Mouse (Mus musculus) MEL (cell line): ENCODE measurements at regions not wholly inside any gene's neighbourhood (a gene's known extent, or its start where the extent isn't known, plus 50 kb on each side); places are given as distances from the start of the nearest gene placed in this dataset.

ENCODE experiments used
- DNase-seq: peaks from one replicate; pipeline ENCODE4 v3.0.0; 2011; ENCODE audit warnings: low read depth, low spot score
- H3K27ac ChIP-seq: 2 replicates; pipeline ENCODE4 v1.5.1; 2012; ENCODE audit warnings: low read depth, mild to moderate bottlenecking, control low read depth, low read length, moderate library complexity; ENCODE audit not compliant: control insufficient read depth
- H3K27me3 ChIP-seq, 2 experiments: fragments of 150-350 bp in 1 of 2; sonication (generic) in 1 of 2; 2 replicates each; pipeline ENCODE4 v1.6.1; 2012; ENCODE audit warnings: low read length in 2 of 2, mild to moderate bottlenecking in 2 of 2, improper control_type of control experiment in 1 of 2, moderate library complexity in 1 of 2; ENCODE audit not compliant: insufficient read depth in 2 of 2, control insufficient read depth in 1 of 2
- H3K36me3 ChIP-seq, 2 experiments: 2 replicates each; pipeline ENCODE4 v1.6.1; 2012 to 2014; ENCODE audit warnings: low read length in 2 of 2, improper control_type of control experiment in 1 of 2, inconsistent platforms in 1 of 2, mild to moderate bottlenecking in 1 of 2; ENCODE audit not compliant: insufficient read depth in 2 of 2, control insufficient read depth in 1 of 2
- H3K4me1 ChIP-seq, 2 experiments: fragments of 150-350 bp in 1 of 2; sonication (generic) in 1 of 2; 2 replicates each; pipeline ENCODE4 v1.6.1; 2012; ENCODE audit warnings: low read length in 2 of 2, improper control_type of control experiment in 1 of 2, mild to moderate bottlenecking in 1 of 2; ENCODE audit not compliant: insufficient read depth in 2 of 2, control insufficient read depth in 1 of 2
- H3K4me3 ChIP-seq, 2 experiments: fragments of 150-350 bp in 1 of 2; sonication (generic) in 1 of 2; 2 replicates each; pipeline ENCODE4 v1.5.1; 2012; ENCODE audit warnings: low read depth in 2 of 2, low read length in 2 of 2, mild to moderate bottlenecking in 2 of 2, moderate library complexity in 2 of 2, control low read depth in 1 of 2, improper control_type of control experiment in 1 of 2; ENCODE audit not compliant: control insufficient read depth in 1 of 2, insufficient read depth in 1 of 2
- H3K79me2 ChIP-seq: 2 replicates; pipeline ENCODE4 v1.6.1; 2012; ENCODE audit warnings: mild to moderate bottlenecking, low read length, moderate library complexity; ENCODE audit not compliant: control insufficient read depth, poor library complexity, insufficient read depth
- H3K9ac ChIP-seq: 2 replicates; pipeline ENCODE4 v1.6.1; 2012; ENCODE audit warnings: low read depth, mild to moderate bottlenecking, control low read depth, low read length, moderate library complexity; ENCODE audit not compliant: control insufficient read depth, poor library complexity, severe bottlenecking
- H3K9me3 ChIP-seq: fragments of 150-350 bp; sonication (generic); replicated peaks from 2 replicates; pipeline ENCODE4 v1.6.1; 2012; ENCODE audit warnings: mild to moderate bottlenecking, low read length, improper control_type of control experiment, moderate library complexity; ENCODE audit not compliant: insufficient read depth
- CHD2 ChIP-seq: IDR thresholded peaks from 2 replicates; pipeline ENCODE4 v1.6.1; 2011; ENCODE audit warnings: low read length, improper control_type of control experiment
- CTCF ChIP-seq, 3 experiments: IDR thresholded peaks in 2 of 3; conservative IDR thresholded peaks in 1 of 3; 2 replicates each; pipeline ENCODE4 v1.5.1; 2011 to 2012; ENCODE audit warnings: low read length in 3 of 3, low read depth in 2 of 3, mild to moderate bottlenecking in 2 of 3, improper control_type of control experiment in 1 of 3, inconsistent platforms in 1 of 3, mixed read lengths in 1 of 3, moderate library complexity in 1 of 3; ENCODE audit not compliant: control insufficient read depth in 1 of 3, insufficient read depth in 1 of 3, poor library complexity in 1 of 3, severe bottlenecking in 1 of 3
- E2F4 ChIP-seq: IDR thresholded peaks from 2 replicates; pipeline ENCODE4 v1.6.1; 2011; ENCODE audit warnings: low read depth, low read length, improper control_type of control experiment, borderline replicate concordance
- ELF1 ChIP-seq: IDR thresholded peaks from 2 replicates; pipeline ENCODE4 v1.6.1; 2014; ENCODE audit warnings: low read depth, mild to moderate bottlenecking, inconsistent platforms, low read length, improper control_type of control experiment, moderate library complexity
- MAX ChIP-seq: IDR thresholded peaks from 2 replicates; pipeline ENCODE4 v1.6.1; 2011; ENCODE audit warnings: low read length, improper control_type of control experiment
- MYC ChIP-seq: IDR thresholded peaks from 2 replicates; pipeline ENCODE4 v1.6.1; 2011; ENCODE audit warnings: low read depth, mild to moderate bottlenecking, low read length, improper control_type of control experiment, moderate library complexity
- POLR2AphosphoS2 ChIP-seq: IDR thresholded peaks from 2 replicates; pipeline ENCODE4 v1.6.1; 2011; ENCODE audit warnings: low read length, improper control_type of control experiment
- RAD21 ChIP-seq: IDR thresholded peaks from 2 replicates; pipeline ENCODE4 v1.6.1; 2011; ENCODE audit warnings: mild to moderate bottlenecking, low read depth, low read length, improper control_type of control experiment
- SMC3 ChIP-seq: IDR thresholded peaks from 2 replicates; pipeline ENCODE4 v1.6.1; 2011; ENCODE audit warnings: low read depth, low read length, improper control_type of control experiment
- UBTF ChIP-seq: IDR thresholded peaks from 2 replicates; pipeline ENCODE4 v1.6.1; 2012; ENCODE audit warnings: low read depth, mild to moderate bottlenecking, inconsistent platforms, low read length, improper control_type of control experiment, moderate library complexity, borderline replicate concordance; ENCODE audit not compliant: insufficient read depth
- USF1 ChIP-seq: IDR thresholded peaks from 2 replicates; pipeline ENCODE4 v1.6.1; 2014; ENCODE audit warnings: low read depth, mild to moderate bottlenecking, inconsistent platforms, low read length, improper control_type of control experiment, moderate library complexity
- ZC3H11A ChIP-seq: IDR thresholded peaks from 2 replicates; pipeline ENCODE4 v1.6.1; 2012; ENCODE audit warnings: low read depth, mild to moderate bottlenecking, inconsistent platforms, low read length, improper control_type of control experiment
- ZKSCAN1 ChIP-seq: IDR thresholded peaks from 2 replicates; pipeline ENCODE4 v1.6.1; 2012; ENCODE audit warnings: low read depth, mild to moderate bottlenecking, inconsistent platforms, low read length, improper control_type of control experiment, moderate library complexity
- ZMIZ1 ChIP-seq: IDR thresholded peaks from 2 replicates; pipeline ENCODE4 v1.6.1; 2012; ENCODE audit warnings: low read depth, mild to moderate bottlenecking, inconsistent platforms, low read length, improper control_type of control experiment, moderate library complexity

- H3K27me3 ChIP-seq = peaks cover 0 to 2% of the 10 kb centered on the region in 2 experiments; a peak in 3 of 4 replicates
- DNase-seq = peak; percentile 63
Observed at GRCm38 (mm10) chr2:114260397-114261071, 59.3 kb upstream of the Zfp770 start.

DNA sequence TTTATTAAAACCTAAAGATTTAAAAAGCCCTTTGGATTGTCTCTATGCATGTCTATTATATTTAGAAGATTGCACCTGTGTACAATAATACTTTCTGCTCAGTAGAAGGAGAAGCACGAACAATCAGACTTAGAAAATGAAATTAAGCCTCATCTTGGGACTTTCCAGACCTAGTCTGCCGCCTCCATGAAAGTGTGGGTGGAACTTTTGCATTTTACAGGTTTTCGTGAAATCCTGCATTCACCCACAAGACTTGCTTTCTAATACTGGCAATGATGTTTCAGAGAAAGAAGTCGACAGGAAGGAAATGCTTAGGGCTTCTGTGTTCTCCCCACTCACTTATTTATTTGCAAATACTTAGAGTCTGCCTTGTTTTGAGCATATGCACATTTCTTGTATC is 58.3 kb upstream of the Zfp770 start:
- Histone ChIP-seq H3K9ac (no peak overlapping the region), H3K27me3 (peaks cover 0 to 2% of the 10 kb centered on the region in 2 experiments; a peak in 2 of 4 replicates), H3K27ac (no peak overlapping the region), H3K4me3 (no peak overlapping the region), H3K9me3 (no peaks in the 10 kb centered on the region), H3K4me1 (no peaks in the 10 kb centered on the region), H3K36me3 (no peaks in the 10 kb centered on the region), H3K79me2 (no peaks in the 10 kb centered on the region)
- TF ChIP-seq ZKSCAN1 = no peak
- TF ChIP-seq UBTF = no peak
- TF ChIP-seq CHD2 = no peak
- no peak for TF ChIP-seq POLR2AphosphoS2
- TF ChIP-seq MYC = no peak
- no peak for TF ChIP-seq E2F4
- TF ChIP-seq ZMIZ1 = no peak
- no peak for TF ChIP-seq ZC3H11A
- no peak for TF ChIP-seq ELF1
- no peak for DNase-seq

More at GRCm38 (mm10) chr2:114260397-114261071, 59.3 kb upstream of the Zfp770 start:
- Histone ChIP-seq H3K4me3 (peak overlapping the region; percentile 22 to 50), H3K79me2 (no peaks in the 10 kb centered on the region), H3K36me3 (no peaks in the 10 kb centered on the region), H3K9me3 (no peaks in the 10 kb centered on the region), H3K9ac (no peak overlapping the region), H3K27ac (no peak overlapping the region), H3K4me1 (no peaks in the 10 kb centered on the region)
- peak; percentile 83 for TF ChIP-seq ZC3H11A
- no peak for TF ChIP-seq USF1
- TF ChIP-seq RAD21 = peak; percentile 96
- no peak for TF ChIP-seq UBTF
- peak; percentile 88 for TF ChIP-seq SMC3
- 0 out of 2 replicates have a peak, but pooled peaks have one; percentile 16 for TF ChIP-seq MAX
- TF ChIP-seq CTCF (IDR thresholded peaks at IDR 0.05 in 2 of 3, conservative IDR thresholded peaks at IDR 0.05 in 1 of 3; ENCODE audit: control insufficient read depth in 1 of 3, insufficient read depth in 1 of 3, low read depth in 2 of 3, low read length in 3 of 3, poor library complexity in 1 of 3, severe bottlenecking in 1 of 3) = peak; percentile 69 to 85 (median 73)
